ENCODE assay signal across 8 mouse cellular contexts in the genomic region with DNA sequence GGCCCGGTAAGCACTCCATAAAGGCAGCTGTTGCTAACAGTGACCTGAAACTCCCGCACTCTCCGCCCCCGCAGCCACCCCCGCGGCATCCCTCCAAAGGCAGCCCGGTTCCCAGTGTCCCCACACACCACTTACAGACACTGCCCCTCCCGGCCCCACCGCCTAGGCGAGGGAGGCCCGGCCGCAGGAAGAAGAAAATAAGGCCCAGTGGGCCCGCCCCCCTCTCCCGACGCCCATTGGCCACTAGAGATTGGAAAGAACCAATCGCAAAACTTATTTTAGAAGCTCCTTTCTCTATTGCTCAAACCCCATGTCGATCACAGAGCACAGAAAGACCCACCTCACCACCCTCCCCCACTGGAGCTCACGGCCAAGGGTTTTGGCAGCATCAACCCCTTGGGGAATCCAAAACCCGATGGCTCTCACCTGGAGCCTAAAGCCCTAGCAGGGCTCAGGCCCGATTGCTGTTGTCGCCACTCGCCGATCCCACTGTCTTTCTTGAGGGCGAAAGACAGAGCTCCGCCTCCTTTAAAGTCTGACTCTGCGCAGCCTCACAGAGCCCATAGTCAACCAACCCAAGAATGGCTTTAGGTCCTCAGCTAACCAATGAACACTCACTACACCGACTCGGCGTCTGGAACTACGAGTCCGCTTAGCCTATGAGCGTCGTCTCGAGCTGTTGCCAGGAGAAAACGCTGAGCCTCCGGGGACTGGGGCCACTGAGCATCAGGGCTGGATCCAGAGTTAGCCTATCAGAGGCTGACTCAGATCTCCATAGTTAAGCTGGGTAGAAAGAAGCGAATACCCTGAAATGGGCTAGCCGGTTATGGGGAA. TPM values are rescaled to one million over a fixed set of nuclear protein-coding genes. Genes with fewer than 3 reads are reported as not detected.
DNase-seq lines count a peak whose midpoint lies in the region; ATAC-seq and TF ChIP-seq lines count a peak whose summit lies in the region.

Kdm4a (minus strand) TSS at position 577 of the 834 bp plus-strand sequence.

- DNase-seq in ES-E14 (ENCODE audit: low read depth, low spot score): peak; percentile 96
- DNase-seq in cerebellum, adult 11-12 months: peak; percentile 95
- peak; percentile 92 for DNase-seq in heart, postnatal 25 days (ENCODE audit: low spot score)
- DNase-seq in layer of hippocampus, adult 18-20 months (ENCODE audit: low spot score in 2 of 2): peak; percentile 94 to 97
- peak; percentile 91 for DNase-seq in lung, adult 2 months
- DNase-seq in thymus, adult 18-20 months: peak; percentile 88 to 93

- WGBS in forebrain, embryonic 15.5 days: under 1% methylated on average over 37 of the region's 38 CpGs
- WGBS in lung, adult 2 months: under 1% methylated on average over 38 of the region's 38 CpGs

- TF ChIP-seq CTCF in lung, adult 2 months (IDR thresholded peaks at IDR 0.05; ENCODE audit: insufficient read depth, low read length): no peak

- in situ Hi-C loops in ES-E14 (cut with MboI; ENCODE audit: low sequenced_read_pairs in 2 of 2, unreplicated experiment in 2 of 2): no loop called here

- peak within 1 kb of the TSS; percentile 88 for H3K27ac ChIP-seq in ES-E14 (ENCODE audit: insufficient read depth, low read depth, low read length, poor library complexity, severe bottlenecking)
- peak within 1 kb of the TSS; percentile 98 for H3K27ac ChIP-seq in forebrain, embryonic 15.5 days (replicated peaks)

- peak; percentile 100 for ATAC-seq in forebrain, embryonic 15.5 days (replicated peaks)
- peak; percentile 95 for ATAC-seq in neutrophil, adult 5-6 weeks (ENCODE audit: extremely low read depth, insufficient number of reproducible peaks, low FRiP score, poor library complexity, severe bottlenecking)

- peak; percentile 74; the same call in 1 of the 2 replicates for TF ChIP-seq POLR2A in lung, adult 2 months (IDR thresholded peaks at IDR 0.05; ENCODE audit: borderline replicate concordance, extremely low read depth, low read depth, low read length)

- H3K4me2 ChIP-seq in forebrain, embryonic 15.5 days (replicated peaks): peak within 1 kb of the TSS; percentile 72

- intact Hi-C loops in heart, postnatal 25 days (cut with DNase I): loop anchor here (5.0 kb wide), 1 partner anchor 267 kb away; the partner anchor contains the start of gene Ipo13

- peak within 1 kb of the TSS; percentile 94 for H3K9ac ChIP-seq in ES-E14 (ENCODE audit: insufficient read depth, low read depth, low read length, poor library complexity, severe bottlenecking)
- peak within 1 kb of the TSS; percentile 81 for H3K9ac ChIP-seq in forebrain, embryonic 15.5 days (replicated peaks)

- peak within 1 kb of the TSS; percentile 87 to 100 for H3K4me3 ChIP-seq in ES-E14 (ENCODE audit: insufficient read depth in 1 of 2, low read depth in 1 of 2, low read length in 2 of 2, poor library complexity in 1 of 2, severe bottlenecking in 1 of 2)
- H3K4me3 ChIP-seq in forebrain, embryonic 15.5 days: peak within 1 kb of the TSS; percentile 76
- peak within 1 kb of the TSS; percentile 96 for H3K4me3 ChIP-seq in lung, adult 2 months (replicated peaks; ENCODE audit: extremely low read depth, low read depth, low read length)

- no peaks in the 10 kb centered on the region for H3K9me3 ChIP-seq in ES-E14 (ENCODE audit: control insufficient read depth, insufficient read depth, low read depth, low read length)
- no peaks in the 10 kb centered on the region for H3K9me3 ChIP-seq in forebrain, embryonic 15.5 days

- no peaks in the 10 kb centered on the region for H3K27me3 ChIP-seq in forebrain, embryonic 15.5 days

- peaks cover 16% of the 10 kb centered on the region for H3K36me3 ChIP-seq in ES-E14 (ENCODE audit: control insufficient read depth, insufficient read depth, low read length, poor library complexity, severe bottlenecking)
- H3K36me3 ChIP-seq in forebrain, embryonic 15.5 days: peaks cover 28% of the 10 kb centered on the region

- peaks cover 0 to 4% of the 10 kb centered on the region in 2 experiments; a peak in 2 of 4 replicates for H3K4me1 ChIP-seq in ES-E14 (ENCODE audit: control insufficient read depth in 2 of 2, insufficient read depth in 2 of 2, low read length in 2 of 2, poor library complexity in 1 of 2)
- H3K4me1 ChIP-seq in forebrain, embryonic 15.5 days: peaks cover 26% of the 10 kb centered on the region
- H3K4me1 ChIP-seq in lung, adult 2 months (ENCODE audit: control insufficient read depth, insufficient read depth, low read length): no peaks in the 10 kb centered on the region

TF ChIP-seq in ES-E14, 5 proteins besides CTCF, POLR2A, EP300 and RAD21:
- peak; percentile 84 for TF ChIP-seq CHD2 (IDR thresholded peaks at IDR 0.05; ENCODE audit: low read depth, low read length)
- TF ChIP-seq ZC3H11A (IDR thresholded peaks at IDR 0.05; ENCODE audit: borderline replicate concordance, low read depth, low read length): no peak
- TF ChIP-seq ZNF384 (IDR thresholded peaks at IDR 0.05; ENCODE audit: low read depth, low read length): no peak
- TF ChIP-seq HCFC1 (IDR thresholded peaks at IDR 0.05; ENCODE audit: borderline replicate concordance, insufficient read depth, low read length): 0 out of 2 replicates have a peak, but pooled peaks have one; percentile 25
- TF ChIP-seq MAFK (IDR thresholded peaks at IDR 0.05; ENCODE audit: insufficient read depth, low read depth, low read length): no peak
TF ChIP-seq in ES-E14: peak in this region for 2.

RNA-seq across cellular contexts. Expression of gene Kdm4a, which starts in this region (rescaled TPM):
- 50.2 and 57.2 TPM in 2 replicates for total RNA-seq in ES-E14 (2012; rRNA removed)
- 62.9 and 63.8 TPM in 2 replicates for polyA plus RNA-seq in forebrain, embryonic 15.5 days (2015; fragmentation: Nextera tagmentation; extraction: Ambion mirVana)
- 10 to 100 TPM; 26.1 to 28.2 TPM for total RNA-seq in heart, postnatal 25 days (2021)
- total RNA-seq in layer of hippocampus, adult 18-20 months (2021): 10 to 100 TPM; 42.5 to 44.2 TPM
- polyA plus RNA-seq in lung, adult 2 months (2012; rRNA removed): 25.6 and 36.0 TPM in 2 replicates
- 75.9 and 93.9 TPM in 2 replicates for total RNA-seq in neutrophil, adult 5-6 weeks (2017)

Comparison
In these comparisons a context has a peak if more than half of its experiments do, and no peak if none do; other contexts are left out.
1. Peak in every context shown above with its lines: DNase-seq, ATAC-seq, H3K4me3 ChIP-seq and H3K27ac ChIP-seq.